Mouse (Mus musculus) bone marrow macrophage, adult 2 months (primary cell): ENCODE data around the gene Abcc10.

Source experiments
- CTCF ChIP-seq: IDR thresholded peaks from 2 replicates; pipeline ENCODE4 v1.5.1; 2012; ENCODE audit warnings: low read depth, mild to moderate bottlenecking, low read length, moderate library complexity
- POLR2A ChIP-seq: IDR thresholded peaks from 2 replicates; pipeline ENCODE4 v1.6.1; 2012; ENCODE audit warnings: mild to moderate bottlenecking, low read depth, low read length, borderline replicate concordance

DNA sequence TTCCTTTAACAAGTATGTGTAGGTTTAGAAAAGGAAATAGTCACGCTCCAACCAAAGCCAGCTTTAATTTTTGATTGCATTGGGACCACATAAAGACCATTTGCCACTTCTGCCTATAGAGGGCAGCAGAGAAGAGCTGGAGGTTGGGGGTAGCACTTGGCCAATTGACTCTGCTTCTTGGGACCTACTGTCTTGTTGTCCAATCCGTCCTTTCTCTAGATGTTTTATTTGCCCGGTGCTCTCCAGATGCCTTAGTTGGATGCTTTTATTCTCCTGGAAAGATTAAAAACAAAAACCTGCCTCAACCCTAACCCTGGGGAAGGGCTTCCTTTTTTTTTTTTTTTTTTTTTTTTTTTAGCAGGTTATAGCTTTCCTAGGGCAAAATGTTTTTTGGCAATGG lies 43.6 kb upstream of the Abcc10 start:
- TF ChIP-seq CTCF = peak; percentile 19; the same call in 1 of the 2 replicates
- no peak for TF ChIP-seq POLR2A
